Mouse (Mus musculus): ENCODE measurements at regions not wholly inside any gene's neighbourhood (a gene's known extent, or its start where the extent isn't known, plus 50 kb on each side); places are given as distances from the start of the nearest gene placed in this dataset.

- intact Hi-C loops (cut with DNase I) = no loop called here
- DNase-seq (ENCODE audit: low spot score) = no peak
Observed at GRCm38 (mm10) chr9:90823574-90824280, 538.5 kb upstream of the Zic4 start.

DNA sequence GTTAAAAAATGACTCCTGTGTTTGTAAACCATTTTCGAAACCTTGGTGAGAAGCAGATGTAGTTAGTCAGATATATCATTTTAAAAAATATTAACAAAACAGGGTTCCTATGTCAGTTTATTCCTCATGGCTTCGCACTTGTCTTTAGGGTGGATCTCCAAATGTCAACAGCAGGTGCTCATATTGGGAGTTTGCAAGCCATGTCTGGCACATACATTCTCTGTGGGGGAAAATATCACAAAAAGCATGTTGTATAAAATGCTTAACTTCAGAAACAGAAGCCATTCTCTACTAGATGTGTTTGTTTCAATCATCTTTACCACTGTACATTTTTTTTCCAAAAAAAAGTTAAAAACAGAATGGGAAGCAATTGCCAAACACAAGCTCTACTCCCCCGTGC is 534.7 kb upstream of the Zic4 start:
- DNase-seq (ENCODE audit: low spot score) = no peak
- intact Hi-C loops (cut with DNase I) = no loop called here

GRCm38 (mm10) chr9:90828701-90829100 is 533.5 kb upstream of the Zic4 start:
- no peak for DNase-seq (ENCODE audit: low spot score)
- intact Hi-C loops (cut with DNase I) = no loop called here

- DNase-seq (ENCODE audit: low spot score) = no peak
- intact Hi-C loops (cut with DNase I) = no loop called here
Observed at GRCm38 (mm10) chr9:90830704-90831103, 531.5 kb upstream of the Zic4 start.

- no peak for DNase-seq (ENCODE audit: low spot score)
- intact Hi-C loops (cut with DNase I) = no loop called here
Observed at GRCm38 (mm10) chr9:90833743-90834539, 528.3 kb upstream of the Zic4 start.

GRCm38 (mm10) chr9:90838184-90838926 is 523.9 kb upstream of the Zic4 start:
- intact Hi-C loops (cut with DNase I) = no loop called here
- DNase-seq (ENCODE audit: low spot score) = no peak

DNA sequence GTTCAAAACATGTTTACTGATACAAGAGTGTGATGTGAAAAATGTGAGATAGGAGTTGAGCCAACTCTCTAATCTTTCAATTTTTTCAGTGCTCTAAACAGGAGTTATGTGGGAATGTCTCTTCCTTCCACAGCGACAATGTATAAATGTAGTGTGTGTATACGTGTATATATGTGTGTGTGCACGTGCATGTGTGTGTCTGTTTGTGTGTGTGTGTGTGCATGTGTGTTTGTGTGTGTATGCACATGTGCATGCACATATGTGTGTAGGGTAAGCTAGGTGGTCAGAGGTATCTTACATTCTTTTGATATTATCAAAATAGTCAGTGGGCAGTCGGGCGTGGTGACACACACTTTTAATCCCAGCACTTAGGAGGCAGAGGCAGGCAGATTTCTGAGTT is 511.2 kb upstream of the Zic4 start:
- intact Hi-C loops (cut with DNase I) = no loop called here
- DNase-seq (ENCODE audit: low spot score) = no peak

- no peak for DNase-seq (ENCODE audit: low spot score)
- intact Hi-C loops (cut with DNase I) = no loop called here
Observed at GRCm38 (mm10) chr9:90871636-90872035, 490.6 kb upstream of the Zic4 start.

DNA sequence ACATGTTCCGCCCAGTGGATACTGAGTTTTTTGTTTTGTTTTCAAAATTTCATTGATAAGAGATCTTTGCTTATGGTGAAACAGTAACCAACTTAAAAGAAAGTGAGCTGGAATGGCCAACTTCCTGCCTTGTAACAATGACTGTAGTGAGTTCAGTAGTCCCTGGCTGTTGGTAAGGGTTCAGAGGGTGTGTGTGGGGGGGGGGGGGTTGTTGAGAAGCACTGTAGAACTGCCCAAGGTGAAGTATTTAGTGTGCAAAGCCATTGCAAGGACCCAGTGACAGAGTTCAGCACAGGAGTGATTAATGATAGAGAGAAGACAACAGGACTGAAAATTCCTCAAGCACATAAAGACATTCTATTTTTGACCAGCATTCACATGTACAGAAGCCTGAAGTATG is 477.7 kb upstream of the Zic4 start:
- intact Hi-C loops (cut with DNase I) = no loop called here
- no peak for DNase-seq (ENCODE audit: low spot score)

DNA sequence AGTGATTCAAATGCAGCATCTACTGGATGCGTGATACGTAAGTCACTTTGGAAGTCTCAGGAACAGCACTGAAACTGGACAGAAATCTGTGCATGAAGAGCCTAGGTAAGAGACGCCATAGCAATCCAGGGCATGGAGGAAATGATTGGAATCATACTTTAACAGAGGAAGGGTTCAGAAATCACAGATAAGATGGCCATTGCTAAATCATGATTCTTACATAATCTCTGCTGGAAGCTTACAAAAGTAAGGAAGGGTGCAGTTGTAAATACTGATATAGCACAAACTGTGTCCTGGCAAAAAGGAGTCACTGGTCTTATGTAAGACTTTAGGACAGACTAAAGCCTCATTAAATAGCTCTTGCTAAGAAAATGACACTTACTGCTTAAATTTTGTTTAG is 474.8 kb upstream of the Zic4 start:
- intact Hi-C loops (cut with DNase I) = no loop called here
- no peak for DNase-seq (ENCODE audit: low spot score)

DNA sequence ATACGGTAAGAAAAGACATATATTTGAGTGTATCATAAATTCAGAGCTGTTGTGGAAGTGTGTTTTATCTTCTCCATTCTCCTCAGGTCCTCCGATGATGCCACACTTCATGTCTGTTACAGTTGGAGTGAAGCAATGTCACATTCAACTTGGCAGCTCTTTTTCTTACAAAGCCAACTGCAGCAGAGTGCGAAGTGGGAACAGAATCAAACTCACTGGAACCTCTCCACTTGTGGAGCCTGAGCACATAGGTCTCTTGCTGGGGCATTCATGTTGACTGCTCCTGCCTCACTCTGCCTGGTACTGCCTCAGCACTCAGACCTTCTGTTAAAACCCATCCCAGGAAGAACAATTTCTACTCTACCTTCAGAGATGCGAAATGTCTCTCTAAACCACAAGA is 471.4 kb upstream of the Zic4 start:
- DNase-seq (ENCODE audit: low spot score) = no peak
- intact Hi-C loops (cut with DNase I) = no loop called here

GRCm38 (mm10) chr9:90892816-90893215 is 469.4 kb upstream of the Zic4 start:
- intact Hi-C loops (cut with DNase I) = no loop called here
- no peak for DNase-seq (ENCODE audit: low spot score)

DNA sequence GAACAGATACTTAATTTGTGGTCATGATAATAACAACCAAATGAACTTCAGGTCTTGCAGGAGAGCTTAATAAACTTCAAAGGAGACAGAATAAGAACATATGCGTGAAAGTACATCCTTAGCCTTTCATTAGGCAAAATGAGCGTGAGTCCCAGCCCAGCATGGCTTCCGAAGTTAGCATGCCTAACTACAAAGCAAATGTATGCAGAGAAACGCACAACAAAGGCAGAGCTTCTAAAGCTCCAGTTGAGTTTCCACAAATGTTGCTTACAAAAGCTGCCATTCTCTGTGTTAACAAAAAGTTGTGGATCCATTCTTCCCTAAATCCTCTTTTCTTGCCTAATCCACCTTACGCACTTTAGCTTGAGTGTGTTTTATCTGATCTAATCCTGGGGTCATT is 458.7 kb upstream of the Zic4 start:
- intact Hi-C loops (cut with DNase I) = no loop called here
- no peak for DNase-seq (ENCODE audit: low spot score)

GRCm38 (mm10) chr9:90906106-90906505 is 456.1 kb upstream of the Zic4 start:
- DNase-seq (ENCODE audit: low spot score) = no peak
- intact Hi-C loops (cut with DNase I) = no loop called here

GRCm38 (mm10) chr9:90906684-90907083 is 455.5 kb upstream of the Zic4 start:
- DNase-seq (ENCODE audit: low spot score) = no peak

GRCm38 (mm10) chr9:90954613-90955012 is 407.6 kb upstream of the Zic4 start:
- no peak for DNase-seq (ENCODE audit: low spot score)

More at GRCm38 (mm10) chr9:90906684-90907083, 455.5 kb upstream of the Zic4 start:
- intact Hi-C loops (cut with DNase I) = no loop called here

GRCm38 (mm10) chr9:90961436-90961835 is 400.8 kb upstream of the Zic4 start:
- DNase-seq (ENCODE audit: low spot score) = no peak
- intact Hi-C loops (cut with DNase I) = no loop called here

More at GRCm38 (mm10) chr9:90954613-90955012, 407.6 kb upstream of the Zic4 start:
- intact Hi-C loops (cut with DNase I) = no loop called here

- intact Hi-C loops (cut with DNase I) = no loop called here
- no peak for DNase-seq (ENCODE audit: low spot score)
Observed at GRCm38 (mm10) chr9:90964043-90964442, 398.2 kb upstream of the Zic4 start.

- no peak for DNase-seq (ENCODE audit: low spot score)
- intact Hi-C loops (cut with DNase I) = no loop called here
Observed at GRCm38 (mm10) chr9:90978730-90979129, 383.5 kb upstream of the Zic4 start.

- intact Hi-C loops (cut with DNase I) = no loop called here
- DNase-seq (ENCODE audit: low spot score) = no peak
Observed at GRCm38 (mm10) chr9:90980023-90980802, 382.0 kb upstream of the Zic4 start.
